Mouse (Mus musculus) hindbrain, embryonic 12.5 days (tissue): ENCODE measurements around the gene Lrp6. TPM values are rescaled to one million over a fixed set of nuclear protein-coding genes. Genes with fewer than 3 reads are reported as not detected.
A peak's percentile ranks its signal among the peaks of the same experiment; 100 is the strongest.

Source experiments
- ATAC-seq: fragments of 200-750 bp; cut with Nextera tagmentation; 2 replicates; pipeline ENCODE4 v1.8.0; 2017; ENCODE audit warnings: moderate TSS enrichment; ENCODE audit not compliant: low FRiP score
- H3K27ac ChIP-seq: fragments of 300-500 bp; sonication (generic); 2 replicates; pipeline ENCODE4 v1.5.1; 2016; ENCODE audit warnings: mild to moderate bottlenecking
- H3K27me3 ChIP-seq: fragments of 300-500 bp; sonication (generic); 2 replicates; pipeline ENCODE4 v1.6.1; 2016; ENCODE audit warnings: mild to moderate bottlenecking
- H3K36me3 ChIP-seq: fragments of 300-500 bp; sonication (generic); 2 replicates; pipeline ENCODE4 v1.6.1; 2016; ENCODE audit warnings: mild to moderate bottlenecking
- H3K4me1 ChIP-seq: fragments of 300-500 bp; sonication (generic); 2 replicates; pipeline ENCODE4 v1.6.1; 2016
- H3K4me2 ChIP-seq: fragments of 300-500 bp; sonication (generic); replicated peaks from 2 replicates; pipeline ENCODE4 v1.6.1; 2016; ENCODE audit warnings: mild to moderate bottlenecking
- H3K4me3 ChIP-seq: fragments of 300-500 bp; sonication (generic); 2 replicates; pipeline ENCODE4 v1.5.1; 2016; ENCODE audit warnings: mild to moderate bottlenecking
- H3K9ac ChIP-seq: fragments of 300-500 bp; sonication (generic); 2 replicates; pipeline ENCODE4 v1.6.1; 2016; ENCODE audit warnings: mild to moderate bottlenecking, moderate library complexity
- H3K9me3 ChIP-seq: fragments of 300-500 bp; sonication (generic); replicated peaks from 2 replicates; pipeline ENCODE4 v1.6.1; 2016; ENCODE audit warnings: mild to moderate bottlenecking
- WGBS: fragments of 180-500 bp; shearing (Covaris S2); methylation state at CpG from one replicate; pipeline ENCODE4 v1.1.7; 2016; 5-methylcytosine and 5-hydroxymethylcytosine counted together
- polyA plus RNA-seq: library from polyadenylated mRNA; unstranded; fragments of >200 nt; fragmentation: Nextera tagmentation; extraction: Ambion mirVana; gene quantifications from 2 replicates; pipeline ENCODE4 v1.2.1, GENCODE M21; 2016

Gene Lrp6
- polyA plus RNA-seq, 1 experiment from 2014 or later = 39.2 TPM

GRCm38 (mm10) chr6:134599239-134599638 lies 32.5 kb upstream of the Lrp6 start:
- 76% methylated on average over 1 of the region's 1 CpGs for WGBS
- Histone ChIP-seq H3K4me3 (no peak overlapping the region), H3K27me3 (no peaks in the 10 kb centered on the region), H3K4me1 (no peaks in the 10 kb centered on the region), H3K36me3 (no peaks in the 10 kb centered on the region), H3K9me3 (no peaks in the 10 kb centered on the region), H3K4me2 (no peak overlapping the region), H3K27ac (no peak overlapping the region), H3K9ac (no peak overlapping the region)
- no peak for ATAC-seq

- Histone ChIP-seq H3K9me3 (no peaks in the 10 kb centered on the region), H3K27ac (no peak overlapping the region), H3K36me3 (no peaks in the 10 kb centered on the region), H3K9ac (no peak overlapping the region), H3K4me3 (no peak overlapping the region), H3K4me1 (no peaks in the 10 kb centered on the region), H3K4me2 (no peak overlapping the region), H3K27me3 (no peaks in the 10 kb centered on the region)
- ATAC-seq = no peak
- 89% methylated on average over 6 of the region's 6 CpGs for whole genome bisulfite sequencing
These were observed 31.0 kb upstream of the Lrp6 start for GRCm38 (mm10) chr6:134597651-134598229.

- Histone ChIP-seq H3K36me3 (no peaks in the 10 kb centered on the region), H3K9me3 (no peaks in the 10 kb centered on the region), H3K27me3 (no peaks in the 10 kb centered on the region), H3K4me3 (no peak overlapping the region), H3K27ac (no peak overlapping the region), H3K4me1 (no peaks in the 10 kb centered on the region), H3K4me2 (no peak overlapping the region), H3K9ac (no peak overlapping the region)
- 82% methylated on average over 21 of the region's 21 CpGs for WGBS
- ATAC-seq = no peak
These were observed 28.0 kb upstream of the Lrp6 start for GRCm38 (mm10) chr6:134594569-134595442.

GRCm38 (mm10) chr6:134591614-134592013 lies 24.8 kb upstream of the Lrp6 start:
- Histone ChIP-seq H3K4me2 (no peak overlapping the region), H3K27me3 (no peaks in the 10 kb centered on the region), H3K36me3 (no peaks in the 10 kb centered on the region), H3K4me1 (no peaks in the 10 kb centered on the region), H3K9me3 (no peaks in the 10 kb centered on the region), H3K4me3 (no peak overlapping the region), H3K9ac (no peak overlapping the region), H3K27ac (no peak overlapping the region)
- ATAC-seq = no peak
- 78% methylated on average over 2 of the region's 2 CpGs for WGBS

- no peak overlapping the region for H3K9ac ChIP-seq
- no peaks in the 10 kb centered on the region for H3K27me3 ChIP-seq
- H3K9me3 ChIP-seq = no peaks in the 10 kb centered on the region
- no peak overlapping the region for H3K4me2 ChIP-seq
- no peak overlapping the region for H3K4me3 ChIP-seq
- H3K36me3 ChIP-seq = no peaks in the 10 kb centered on the region
- no peak for ATAC-seq
- H3K4me1 ChIP-seq = no peaks in the 10 kb centered on the region
- no peak overlapping the region for H3K27ac ChIP-seq
- 79% methylated on average over 5 of the region's 5 CpGs for WGBS
These were observed 19.5 kb upstream of the Lrp6 start for GRCm38 (mm10) chr6:134586241-134586640.

- Histone ChIP-seq H3K9ac (no peak overlapping the region), H3K4me3 (no peak overlapping the region), H3K4me2 (no peak overlapping the region), H3K27me3 (no peaks in the 10 kb centered on the region), H3K27ac (no peak overlapping the region), H3K4me1 (no peaks in the 10 kb centered on the region), H3K36me3 (no peaks in the 10 kb centered on the region), H3K9me3 (no peaks in the 10 kb centered on the region)
- 92% methylated on average over 2 of the region's 2 CpGs for WGBS
- ATAC-seq = no peak
These were observed 17.9 kb upstream of the Lrp6 start for GRCm38 (mm10) chr6:134584616-134585015.

GRCm38 (mm10) chr6:134582110-134582509 lies 15.3 kb upstream of the Lrp6 start:
- Histone ChIP-seq H3K4me3 (no peak overlapping the region), H3K27me3 (peaks cover 2% of the 10 kb centered on the region; the same call in 1 of the 2 replicates), H3K9me3 (no peaks in the 10 kb centered on the region), H3K36me3 (no peaks in the 10 kb centered on the region), H3K4me1 (no peaks in the 10 kb centered on the region), H3K27ac (no peak overlapping the region), H3K4me2 (no peak overlapping the region), H3K9ac (no peak overlapping the region)
- 37% methylated on average over 5 of the region's 5 CpGs for WGBS
- ATAC-seq = peak; percentile 75; the same call in 1 of the 2 replicates

GRCm38 (mm10) chr6:134579506-134579905 lies 12.7 kb upstream of the Lrp6 start:
- no peak overlapping the region for H3K4me3 ChIP-seq
- ATAC-seq = no peak
- 91% methylated on average over 4 of the region's 4 CpGs for WGBS

GRCm38 (mm10) chr6:134578039-134578438 lies 11.3 kb upstream of the Lrp6 start:
- H3K36me3 ChIP-seq = no peaks in the 10 kb centered on the region
- WGBS = 69% methylated on average over 6 of the region's 6 CpGs
- no peak for ATAC-seq
- H3K4me3 ChIP-seq = no peak overlapping the region
- H3K4me1 ChIP-seq = no peaks in the 10 kb centered on the region
- no peak overlapping the region for H3K9ac ChIP-seq
- no peaks in the 10 kb centered on the region for H3K9me3 ChIP-seq
- H3K4me2 ChIP-seq = no peak overlapping the region
- peaks cover 2% of the 10 kb centered on the region; the same call in 1 of the 2 replicates for H3K27me3 ChIP-seq
- no peak overlapping the region for H3K27ac ChIP-seq

More at GRCm38 (mm10) chr6:134579506-134579905, 12.7 kb upstream of the Lrp6 start:
- no peak overlapping the region for H3K9ac ChIP-seq
- no peaks in the 10 kb centered on the region for H3K4me1 ChIP-seq
- H3K27me3 ChIP-seq = peaks cover 2% of the 10 kb centered on the region; the same call in 1 of the 2 replicates
- H3K4me2 ChIP-seq = no peak overlapping the region
- H3K27ac ChIP-seq = no peak overlapping the region
- H3K9me3 ChIP-seq = no peaks in the 10 kb centered on the region
- H3K36me3 ChIP-seq = no peaks in the 10 kb centered on the region

GRCm38 (mm10) chr6:134575288-134575741 lies 8.6 kb upstream of the Lrp6 start:
- no peaks in the 10 kb centered on the region for H3K4me1 ChIP-seq
- WGBS = 69% methylated on average over 3 of the region's 3 CpGs
- H3K4me2 ChIP-seq = no peak overlapping the region
- peaks cover 2% of the 10 kb centered on the region; the same call in 1 of the 2 replicates for H3K27me3 ChIP-seq
- ATAC-seq = no peak
- no peak overlapping the region for H3K9ac ChIP-seq
- H3K9me3 ChIP-seq = no peaks in the 10 kb centered on the region
- no peak overlapping the region for H3K4me3 ChIP-seq
- H3K27ac ChIP-seq = no peak overlapping the region
- H3K36me3 ChIP-seq = no peaks in the 10 kb centered on the region

GRCm38 (mm10) chr6:134567986-134568556 lies 1.3 kb upstream of the Lrp6 start:
- 75% methylated on average over 5 of the region's 5 CpGs for WGBS
- Histone ChIP-seq H3K4me1 (peaks cover 23% of the 10 kb centered on the region), H3K27me3 (no peaks in the 10 kb centered on the region), H3K9me3 (no peaks in the 10 kb centered on the region), H3K36me3 (no peaks in the 10 kb centered on the region), H3K27ac (peak overlapping the region; percentile 40; the same call in 1 of the 2 replicates), H3K9ac (no peak overlapping the region), H3K4me2 (no peak overlapping the region), H3K4me3 (no peak overlapping the region)
- ATAC-seq = no peak

GRCm38 (mm10) chr6:134566248-134566817 lies 432 bp downstream of the Lrp6 start:
- H3K27me3 ChIP-seq = no peaks in the 10 kb centered on the region
- H3K4me1 ChIP-seq = peaks cover 27% of the 10 kb centered on the region
- under 1% methylated on average over 48 of the region's 64 CpGs for WGBS
- peak; percentile 80 for ATAC-seq
- peak overlapping the region; percentile 98 for H3K9ac ChIP-seq
- no peaks in the 10 kb centered on the region for H3K36me3 ChIP-seq
- peak overlapping the region; percentile 100 for H3K27ac ChIP-seq
- no peaks in the 10 kb centered on the region for H3K9me3 ChIP-seq
- H3K4me2 ChIP-seq = peak overlapping the region; percentile 81
- H3K4me3 ChIP-seq = peak overlapping the region; percentile 87
